8 mouse cellular contexts compared by ENCODE assay signal in the genomic region with DNA sequence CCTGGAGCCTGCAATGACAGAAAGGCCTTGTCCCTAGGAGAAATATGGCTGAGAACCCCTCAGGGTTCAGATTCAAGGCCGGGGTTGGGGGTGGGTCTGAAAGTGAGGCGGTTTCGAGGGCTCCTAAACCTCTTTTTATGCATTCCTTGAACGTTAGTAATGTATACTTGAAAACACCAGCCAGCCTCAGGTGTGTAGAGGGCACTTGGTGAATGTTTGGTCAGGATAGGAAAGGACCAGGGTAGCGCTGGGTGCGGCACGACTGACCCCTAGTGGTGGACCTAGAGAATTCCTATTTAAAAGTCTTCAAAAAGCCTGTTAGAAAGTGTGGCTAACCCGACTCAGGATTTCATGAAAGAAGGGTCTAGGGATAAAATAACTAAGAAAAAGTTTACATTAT.
DNase-seq lines count a peak whose midpoint lies in the region; ATAC-seq lines count a peak whose summit lies in the region.

No protein-coding gene starts in this region.

- peaks cover 5% of the 10 kb centered on the region for H3K4me1 ChIP-seq in kidney, embryonic 15.5 days
- no peaks in the 10 kb centered on the region for H3K4me1 ChIP-seq in kidney, embryonic 14.5 days (ENCODE audit: control insufficient read depth, insufficient read depth, low read length)
- peaks cover 28% of the 10 kb centered on the region for H3K4me1 ChIP-seq in embryonic facial prominence, embryonic 10.5 days
- H3K4me1 ChIP-seq in intestine, embryonic 16.5 days (ENCODE audit: control insufficient read depth, insufficient read depth, low read length): peaks cover 2% of the 10 kb centered on the region; the same call in 1 of the 2 replicates

- H3K27ac ChIP-seq in kidney, embryonic 15.5 days: no peak overlapping the region
- no peak overlapping the region for H3K27ac ChIP-seq in kidney, embryonic 14.5 days (ENCODE audit: low read depth, low read length)
- H3K27ac ChIP-seq in embryonic facial prominence, embryonic 10.5 days (replicated peaks): no peak overlapping the region
- no peak overlapping the region for H3K27ac ChIP-seq in intestine, embryonic 16.5 days (ENCODE audit: low read length)

- peak; percentile 69; the same call in 1 of the 2 replicates for ATAC-seq in kidney, embryonic 15.5 days (replicated peaks; ENCODE audit: low FRiP score)
- ATAC-seq in kidney, embryonic 14.5 days (ENCODE audit: low FRiP score, low TSS enrichment): no peak; the same call in 1 of the 2 replicates
- peak; percentile 60 for ATAC-seq in CD4-positive, CD25-positive, alpha-beta regulatory T cell, adult 4 months
- ATAC-seq in intestine, embryonic 16.5 days: peak; percentile 46; the same call in 1 of the 2 replicates
- ATAC-seq in megakaryocyte, adult 5-6 weeks (ENCODE audit: poor library complexity, severe bottlenecking): peak; percentile 73

- no peak overlapping the region for H3K4me2 ChIP-seq in kidney, embryonic 15.5 days
- no peak overlapping the region for H3K4me2 ChIP-seq in kidney, embryonic 14.5 days (replicated peaks; ENCODE audit: low read depth, low read length)
- no peak overlapping the region for H3K4me2 ChIP-seq in intestine, embryonic 16.5 days (ENCODE audit: low read depth, low read length)

- H3K9me3 ChIP-seq in kidney, embryonic 15.5 days (replicated peaks): no peaks in the 10 kb centered on the region
- H3K9me3 ChIP-seq in kidney, embryonic 14.5 days (ENCODE audit: control insufficient read depth, low read length): no peaks in the 10 kb centered on the region
- no peaks in the 10 kb centered on the region for H3K9me3 ChIP-seq in embryonic facial prominence, embryonic 10.5 days
- no peaks in the 10 kb centered on the region for H3K9me3 ChIP-seq in intestine, embryonic 16.5 days (ENCODE audit: control insufficient read depth, low read length)

- no peaks in the 10 kb centered on the region for H3K36me3 ChIP-seq in kidney, embryonic 15.5 days
- no peaks in the 10 kb centered on the region for H3K36me3 ChIP-seq in kidney, embryonic 14.5 days (ENCODE audit: control insufficient read depth, insufficient read depth, low read length)
- H3K36me3 ChIP-seq in embryonic facial prominence, embryonic 10.5 days (replicated peaks): no peaks in the 10 kb centered on the region
- H3K36me3 ChIP-seq in intestine, embryonic 16.5 days (ENCODE audit: control insufficient read depth, insufficient read depth, low read length): no peaks in the 10 kb centered on the region

- 18% methylated on average over 8 of the region's 8 CpGs for WGBS in kidney, embryonic 15.5 days
- 16% methylated on average over 8 of the region's 8 CpGs for WGBS in kidney, embryonic 14.5 days
- WGBS in embryonic facial prominence, embryonic 10.5 days: 20% methylated on average over 8 of the region's 8 CpGs
- WGBS in intestine, embryonic 16.5 days: 20% methylated on average over 8 of the region's 8 CpGs

- 0 out of 2 replicates have a peak, but pooled peaks cover 4% of the 10 kb centered on the region for H3K27me3 ChIP-seq in kidney, embryonic 15.5 days
- H3K27me3 ChIP-seq in kidney, embryonic 14.5 days (ENCODE audit: control insufficient read depth, insufficient read depth, low read length): no peaks in the 10 kb centered on the region; the same call in 1 of the 2 replicates
- H3K27me3 ChIP-seq in embryonic facial prominence, embryonic 10.5 days (replicated peaks; ENCODE audit: low read depth, poor library complexity, severe bottlenecking): peaks cover 25% of the 10 kb centered on the region
- H3K27me3 ChIP-seq in intestine, embryonic 16.5 days (replicated peaks; ENCODE audit: control insufficient read depth, insufficient read depth, low read length): no peaks in the 10 kb centered on the region

- no peak overlapping the region for H3K9ac ChIP-seq in kidney, embryonic 15.5 days
- no peak overlapping the region for H3K9ac ChIP-seq in kidney, embryonic 14.5 days (ENCODE audit: low read depth, low read length)
- no peak overlapping the region for H3K9ac ChIP-seq in intestine, embryonic 16.5 days (ENCODE audit: low read depth, low read length)

- peak; percentile 45 for DNase-seq in adrenal gland, postnatal 25 days
- peak; percentile 75 for DNase-seq in embryonic facial prominence, embryonic 10.5 days (ENCODE audit: low spot score)
- DNase-seq in thymus, postnatal 4 days: peak; percentile 76

- no peak overlapping the region for H3K4me3 ChIP-seq in kidney, embryonic 15.5 days (replicated peaks)
- no peak overlapping the region for H3K4me3 ChIP-seq in kidney, embryonic 14.5 days (ENCODE audit: low read length)
- H3K4me3 ChIP-seq in embryonic facial prominence, embryonic 10.5 days: no peak overlapping the region
- no peak overlapping the region for H3K4me3 ChIP-seq in intestine, embryonic 16.5 days (ENCODE audit: low read length)
